Mouse (Mus musculus) bone marrow, adult 2 months (tissue): ENCODE results near the gene Tyk2. TPM values are rescaled to one million over a fixed set of nuclear protein-coding genes. Genes with fewer than 3 reads are reported as not detected.
A peak's percentile ranks its signal among the peaks of the same experiment; 100 is the strongest.

Experiments
- H3K27ac ChIP-seq: fragments of 200-500 bp; 2 replicates; pipeline ENCODE4 v1.5.1; 2012; ENCODE audit warnings: low read depth, mild to moderate bottlenecking, control low read depth, inconsistent platforms, low read length; ENCODE audit not compliant: control insufficient read depth, poor library complexity, insufficient read depth
- H3K4me1 ChIP-seq: fragments of 200-500 bp; 2 replicates; pipeline ENCODE4 v1.6.1; 2011; ENCODE audit warnings: low read length; ENCODE audit not compliant: control insufficient read depth, insufficient read depth
- H3K4me3 ChIP-seq: fragments of 200-500 bp; replicated peaks from 2 replicates; pipeline ENCODE3; 2011; ENCODE audit warnings: mild to moderate bottlenecking, low read depth, low read length, control low read depth; ENCODE audit not compliant: control insufficient read depth
- CTCF ChIP-seq: fragments of 200-500 bp; IDR thresholded peaks from 2 replicates; pipeline ENCODE4 v1.5.1; 2011; ENCODE audit warnings: low read length, control low read depth; ENCODE audit not compliant: control insufficient read depth, insufficient read depth
- POLR2A ChIP-seq: fragments of 200-500 bp; IDR thresholded peaks from 2 replicates; pipeline ENCODE4 v1.6.1; 2011; ENCODE audit warnings: low read depth, mild to moderate bottlenecking, control low read depth, low read length, borderline replicate concordance; ENCODE audit not compliant: control insufficient read depth
- WGBS: fragments of 180-500 bp; shearing (Covaris S2); methylation state at CpG from one replicate; pipeline ENCODE4 v1.1.7; 2018; 5-methylcytosine and 5-hydroxymethylcytosine counted together
- polyA plus RNA-seq: library from polyadenylated mRNA; stranded (reverse); fragments of >200 nt; gene quantifications from 2 replicates; pipeline ENCODE4 v1.2.4, GENCODE M21; 2011; ENCODE audit warnings: low replicate concordance; ENCODE audit not compliant: missing spikeins, insufficient read depth, insufficient read length

Tyk2 gene
- polyA plus RNA-seq, 1 experiment, result 27.9 TPM

- TF ChIP-seq POLR2A (peak; percentile 87), CTCF (0 out of 2 replicates have a peak, but pooled peaks have one; percentile 3)
Observed at GRCm38 (mm10) chr9:21091707-21092320, 39.2 kb downstream of the Tyk2 start, which contains the start of the genes Gm38431 and Raver1. Gene Gm38431 (minus strand): TSS chr9:21091997. Gene Raver1 (minus strand): TSS chr9:21092008.

GRCm38 (mm10) chr9:21090972-21091706 lies 39.9 kb downstream of the Tyk2 start:
- TF ChIP-seq CTCF (no peak), POLR2A (no peak)
- WGBS, result under 1% methylated on average over 24 of the region's 24 CpGs
- peak overlapping the region; percentile 86 for H3K27ac ChIP-seq
- H3K4me3 ChIP-seq, result peak overlapping the region; percentile 80
- H3K4me1 ChIP-seq, result peaks cover 2% of the 10 kb centered on the region; the same call in 1 of the 2 replicates

More at GRCm38 (mm10) chr9:21091707-21092320, 39.2 kb downstream of the Tyk2 start, which contains the start of the genes Gm38431 and Raver1:
- H3K4me1 ChIP-seq, result peaks cover 2% of the 10 kb centered on the region; the same call in 1 of the 2 replicates
- WGBS, result 0% methylated on average over 54 of the region's 54 CpGs
- peak within 1 kb of the TSS; percentile 80 for H3K4me3 ChIP-seq
- peak within 1 kb of the TSS; percentile 86 for H3K27ac ChIP-seq

- 94% methylated on average over 1 of the region's 1 CpGs for WGBS
- no peak for TF ChIP-seq POLR2A
- no peak for TF ChIP-seq CTCF
- Histone ChIP-seq H3K27ac (no peak overlapping the region), H3K4me1 (peaks cover 2% of the 10 kb centered on the region; the same call in 1 of the 2 replicates), H3K4me3 (peak overlapping the region; percentile 80)
Observed at GRCm38 (mm10) chr9:21090537-21090936, 40.5 kb downstream of the Tyk2 start.

GRCm38 (mm10) chr9:21083324-21083723 lies 47.7 kb downstream of the Tyk2 start:
- TF ChIP-seq CTCF (no peak), POLR2A (no peak)
- no peak overlapping the region for H3K4me3 ChIP-seq
- no peaks in the 10 kb centered on the region for H3K4me1 ChIP-seq
- no peak overlapping the region for H3K27ac ChIP-seq
- 43% methylated on average over 3 of the region's 3 CpGs for WGBS

- no peak overlapping the region for H3K4me3 ChIP-seq
- WGBS, result 90% methylated on average over 9 of the region's 9 CpGs
Observed at GRCm38 (mm10) chr9:21081127-21081526, 49.9 kb downstream of the Tyk2 start.

GRCm38 (mm10) chr9:21075625-21076024 lies 55.4 kb downstream of the Tyk2 start:
- no peaks in the 10 kb centered on the region; the same call in 1 of the 2 replicates for H3K4me1 ChIP-seq
- no peak overlapping the region for H3K4me3 ChIP-seq
- H3K27ac ChIP-seq, result no peak overlapping the region
- WGBS, result 92% methylated on average over 3 of the region's 3 CpGs
- no peak for TF ChIP-seq CTCF
- TF ChIP-seq POLR2A, result no peak

More at GRCm38 (mm10) chr9:21081127-21081526, 49.9 kb downstream of the Tyk2 start:
- Histone ChIP-seq H3K4me1 (no peaks in the 10 kb centered on the region), H3K27ac (no peak overlapping the region)
- TF ChIP-seq CTCF (no peak), POLR2A (no peak)

GRCm38 (mm10) chr9:21074173-21074572 lies 56.9 kb downstream of the Tyk2 start:
- TF ChIP-seq CTCF (no peak), POLR2A (no peak)
- Histone ChIP-seq H3K4me1 (no peaks in the 10 kb centered on the region; the same call in 1 of the 2 replicates), H3K27ac (no peak overlapping the region), H3K4me3 (no peak overlapping the region)
- WGBS, result 48% methylated on average over 1 of the region's 1 CpGs
